Mouse (Mus musculus): Measurements from ENCODE around the gene B4galt5.

- TF ChIP-seq CTCF (IDR thresholded peaks at IDR 0.05; ENCODE audit: low read depth) (no peak), EP300 (IDR thresholded peaks at IDR 0.05; ENCODE audit: low read depth) (no peak)
Observed at GRCm38 (mm10) chr2:167265806-167266205, 83.2 kb downstream of the B4galt5 start.

Measured in heart, postnatal 0 days (tissue).